In the genomic region with DNA sequence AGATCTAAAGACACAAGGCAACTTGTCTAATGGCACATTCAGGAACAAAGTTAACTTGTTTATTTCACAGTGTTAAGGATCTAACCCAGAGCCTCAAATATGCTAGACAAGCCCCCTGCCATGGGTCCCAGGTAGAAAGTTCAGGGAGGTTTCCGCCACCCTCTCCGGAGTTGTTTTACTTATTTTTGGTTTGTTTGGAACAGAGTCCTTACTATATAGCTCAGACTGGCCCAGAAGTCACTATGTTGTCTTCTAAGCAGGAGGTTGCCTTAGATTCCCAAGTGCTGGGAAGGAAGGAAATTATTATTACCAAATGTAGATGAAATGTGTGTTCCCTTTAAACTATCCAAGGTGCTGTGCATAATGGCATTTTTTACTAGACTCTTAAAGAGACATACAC, we compare ENCODE assay signal across 8 mouse cellular contexts. TPM values are rescaled to one million over a fixed set of nuclear protein-coding genes. Genes with fewer than 3 reads are reported as not detected.
DNase-seq lines count a peak whose midpoint lies in the region; ATAC-seq and TF ChIP-seq lines count a peak whose summit lies in the region.

No protein-coding gene starts in this region.

- peak overlapping the region; percentile 60 for H3K27ac ChIP-seq in heart, embryonic 13.5 days (replicated peaks)
- peak overlapping the region; percentile 66 for H3K27ac ChIP-seq in bone marrow macrophage, adult 2 months (ENCODE audit: insufficient read depth, low read depth, low read length)
- H3K27ac ChIP-seq in hindbrain, embryonic 13.5 days, result peak overlapping the region; percentile 23; the same call in 1 of the 2 replicates
- H3K27ac ChIP-seq in midbrain, embryonic 14.5 days (replicated peaks; ENCODE audit: low read depth, low read length), result 0 out of 2 replicates have a peak overlapping the region, but pooled peaks have one; percentile 13

- no peaks in the 10 kb centered on the region for H3K27me3 ChIP-seq in heart, embryonic 13.5 days (replicated peaks)
- no peaks in the 10 kb centered on the region for H3K27me3 ChIP-seq in hindbrain, embryonic 13.5 days
- H3K27me3 ChIP-seq in midbrain, embryonic 14.5 days (ENCODE audit: control insufficient read depth, insufficient read depth, low read length), result no peaks in the 10 kb centered on the region

- no peaks in the 10 kb centered on the region for H3K36me3 ChIP-seq in heart, embryonic 13.5 days
- no peaks in the 10 kb centered on the region for H3K36me3 ChIP-seq in hindbrain, embryonic 13.5 days
- no peaks in the 10 kb centered on the region for H3K36me3 ChIP-seq in midbrain, embryonic 14.5 days (ENCODE audit: control insufficient read depth, insufficient read depth, low read length)

- no peak for TF ChIP-seq POLR2A in bone marrow macrophage, adult 2 months (IDR thresholded peaks at IDR 0.05; ENCODE audit: borderline replicate concordance, low read depth, low read length)

- no peak for DNase-seq in heart, adult 8-10 months (ENCODE audit: low spot score)
- DNase-seq in midbrain, embryonic 14.5 days, result no peak
- DNase-seq in layer of hippocampus, adult 9-11 months, result no peak
- DNase-seq in embryo, embryonic 10 days (ENCODE audit: low spot score), result no peak
- no peak for DNase-seq in c-Kit-positive CD71-positive TER-119-positive erythroid progenitor cells, embryonic 14.5 days (ENCODE audit: low spot score)

- peak overlapping the region; percentile 62 for H3K4me2 ChIP-seq in heart, embryonic 13.5 days
- peak overlapping the region; percentile 40 for H3K4me2 ChIP-seq in hindbrain, embryonic 13.5 days
- peak overlapping the region; percentile 51 for H3K4me2 ChIP-seq in midbrain, embryonic 14.5 days (ENCODE audit: low read length)

- peak overlapping the region; percentile 67 for H3K9ac ChIP-seq in heart, embryonic 13.5 days
- no peak overlapping the region for H3K9ac ChIP-seq in hindbrain, embryonic 13.5 days
- no peak overlapping the region for H3K9ac ChIP-seq in midbrain, embryonic 14.5 days (replicated peaks; ENCODE audit: low read length)

- H3K9me3 ChIP-seq in heart, embryonic 13.5 days, result no peaks in the 10 kb centered on the region
- no peaks in the 10 kb centered on the region for H3K9me3 ChIP-seq in hindbrain, embryonic 13.5 days
- H3K9me3 ChIP-seq in midbrain, embryonic 14.5 days (ENCODE audit: control insufficient read depth, low read length), result no peaks in the 10 kb centered on the region

- H3K4me3 ChIP-seq in heart, embryonic 13.5 days, result peak overlapping the region; percentile 59
- peak overlapping the region; percentile 39; the same call in 1 of the 2 replicates for H3K4me3 ChIP-seq in bone marrow macrophage, adult 2 months (ENCODE audit: insufficient read depth, low read length)
- no peak overlapping the region; the same call in 1 of the 2 replicates for H3K4me3 ChIP-seq in hindbrain, embryonic 13.5 days
- H3K4me3 ChIP-seq in midbrain, embryonic 14.5 days (replicated peaks; ENCODE audit: low read depth, low read length), result peak overlapping the region; percentile 49

- no peak for TF ChIP-seq CTCF in bone marrow macrophage, adult 2 months (IDR thresholded peaks at IDR 0.05; ENCODE audit: low read depth, low read length)

- peaks cover 31% of the 10 kb centered on the region for H3K4me1 ChIP-seq in heart, embryonic 13.5 days
- peaks cover 26% of the 10 kb centered on the region for H3K4me1 ChIP-seq in bone marrow macrophage, adult 2 months (ENCODE audit: control insufficient read depth, insufficient read depth, low read length)
- peaks cover 20% of the 10 kb centered on the region for H3K4me1 ChIP-seq in hindbrain, embryonic 13.5 days (replicated peaks)
- peaks cover 10% of the 10 kb centered on the region; the same call in 1 of the 2 replicates for H3K4me1 ChIP-seq in midbrain, embryonic 14.5 days (ENCODE audit: control insufficient read depth, insufficient read depth, low read length)

- WGBS in heart, embryonic 13.5 days, result 61% methylated on average over 2 of the region's 2 CpGs
- WGBS in hindbrain, embryonic 13.5 days, result 82% methylated on average over 2 of the region's 2 CpGs
- WGBS in midbrain, embryonic 14.5 days, result 77% methylated on average over 2 of the region's 2 CpGs

- ATAC-seq in heart, embryonic 13.5 days (ENCODE audit: extremely low read depth, insufficient number of reproducible peaks, low FRiP score, low TSS enrichment), result no peak
- ATAC-seq in hindbrain, embryonic 13.5 days (ENCODE audit: low FRiP score), result no peak
- no peak for ATAC-seq in midbrain, embryonic 14.5 days (ENCODE audit: low FRiP score, low TSS enrichment)

RNA-seq across cellular contexts. Expression of a gene that starts 9.7 kb away (rescaled TPM):
- 134 and 149 TPM in 2 replicates for polyA plus RNA-seq in heart, embryonic 13.5 days (2015; fragmentation: Nextera tagmentation; extraction: Ambion mirVana)
- total RNA-seq in heart, adult 8-10 months (2022), result 100 to 1,000 TPM in 1 of 4 experiments, 10 to 100 TPM in 3; 82.5 to 102 (median 85.4) TPM
- 195 and 199 TPM in 2 replicates for polyA plus RNA-seq in bone marrow macrophage, adult 2 months (2012; ENCODE audit: insufficient read depth, insufficient read length, missing spikeins)
- polyA plus RNA-seq in hindbrain, embryonic 13.5 days (2015; fragmentation: Nextera tagmentation; extraction: Ambion mirVana), result 219 TPM in 2 replicates
- 180 and 206 TPM in 2 replicates for polyA plus RNA-seq in midbrain, embryonic 14.5 days (2014; fragmentation: Nextera tagmentation; extraction: Ambion mirVana)

Comparison
In these comparisons a context has a peak if more than half of its experiments do, and no peak if none do; other contexts are left out.
1. H3K27ac ChIP-seq: peak in every context shown above with its lines; median percentile 66 in bone marrow macrophage, adult 2 months; 60 in heart, embryonic 13.5 days; 23 in hindbrain, embryonic 13.5 days; 13 in midbrain, embryonic 14.5 days.